Mouse (Mus musculus) gastrocnemius, postnatal 36 days (tissue): Measurements from ENCODE around the gene Kcnh1. TPM values are rescaled to one million over a fixed set of nuclear protein-coding genes. Genes with fewer than 3 reads are reported as not detected.

Experiments used
- DNase-seq, 2 experiments: peaks; one replicate each; pipeline ENCODE4 v3.0.0; 2022
- intact Hi-C: fragments of 180-260 bp; cut with DNase I; formaldehyde crosslinking; loops from one replicate; pipeline ENCODE4 v1.15.1; 2025
- total RNA-seq, 2 experiments: library from RNA; stranded (reverse); gene quantifications; 2 replicates each; pipeline ENCODE4 v1.2.3; 2021

Gene Kcnh1
- total RNA-seq, 2 experiments from 2014 or later = not detected

GRCm38 (mm10) chr1:192400991-192401390 is 210.4 kb downstream of the Kcnh1 start:
- no peak for DNase-seq
- intact Hi-C loops = no loop called here

- no peak for DNase-seq
- intact Hi-C loops = no loop called here
These were observed 212.5 kb downstream of the Kcnh1 start for GRCm38 (mm10) chr1:192402911-192403704.

- no peak for DNase-seq
- intact Hi-C loops = no loop called here
These were observed 214.6 kb downstream of the Kcnh1 start for GRCm38 (mm10) chr1:192405136-192405535.

- no peak for DNase-seq
- intact Hi-C loops = no loop called here
These were observed 216.0 kb downstream of the Kcnh1 start for GRCm38 (mm10) chr1:192406589-192406988.

- DNase-seq = no peak
- intact Hi-C loops = no loop called here
These were observed 225.2 kb downstream of the Kcnh1 start for GRCm38 (mm10) chr1:192415813-192416212.

GRCm38 (mm10) chr1:192416241-192416821 is 225.8 kb downstream of the Kcnh1 start:
- intact Hi-C loops = no loop called here
- no peak for DNase-seq

- DNase-seq = no peak
- intact Hi-C loops = no loop called here
These were observed 228.6 kb downstream of the Kcnh1 start for GRCm38 (mm10) chr1:192419176-192419575.

GRCm38 (mm10) chr1:192421377-192422166 is 231.0 kb downstream of the Kcnh1 start:
- DNase-seq = no peak
- intact Hi-C loops = no loop called here

- no peak for DNase-seq
- intact Hi-C loops = no loop called here
These were observed 240.8 kb downstream of the Kcnh1 start for GRCm38 (mm10) chr1:192431423-192431822.

GRCm38 (mm10) chr1:192435503-192435902 is 244.9 kb downstream of the Kcnh1 start:
- intact Hi-C loops = no loop called here

GRCm38 (mm10) chr1:192439151-192439837 is 248.7 kb downstream of the Kcnh1 start:
- no peak for DNase-seq
- intact Hi-C loops = no loop called here

More at GRCm38 (mm10) chr1:192435503-192435902, 244.9 kb downstream of the Kcnh1 start:
- no peak for DNase-seq

- no peak for DNase-seq
- intact Hi-C loops = no loop called here
These were observed 252.3 kb downstream of the Kcnh1 start for GRCm38 (mm10) chr1:192442772-192443445.

GRCm38 (mm10) chr1:192443998-192444657 is 253.6 kb downstream of the Kcnh1 start:
- DNase-seq = no peak
- intact Hi-C loops = no loop called here

- peak in 1 of 2 experiments; percentile 28 for DNase-seq
- intact Hi-C loops = no loop called here
These were observed 254.3 kb downstream of the Kcnh1 start for GRCm38 (mm10) chr1:192444658-192445447.

- no peak for DNase-seq
- intact Hi-C loops = no loop called here
These were observed 255.6 kb downstream of the Kcnh1 start for GRCm38 (mm10) chr1:192446158-192446557.

GRCm38 (mm10) chr1:192447666-192448065 is 257.1 kb downstream of the Kcnh1 start:
- no peak for DNase-seq
- intact Hi-C loops = no loop called here

- intact Hi-C loops = no loop called here
- DNase-seq = no peak
These were observed 257.9 kb downstream of the Kcnh1 start for GRCm38 (mm10) chr1:192448512-192448911.

- intact Hi-C loops = no loop called here
- no peak for DNase-seq
These were observed 259.2 kb downstream of the Kcnh1 start for GRCm38 (mm10) chr1:192449572-192450351.
